Mouse (Mus musculus) left cerebral cortex, adult 6 months (tissue): Measurements from ENCODE around the gene Zfp219. TPM values are rescaled to one million over a fixed set of nuclear protein-coding genes. Genes with fewer than 3 reads are reported as not detected.

Experiments
- long read RNA-seq, 2 experiments: library from polyadenylated mRNA; unstranded; transcript quantifications; one replicate each; pipeline ENCODE4 v2.0.0; 2019 to 2020
- polyA plus RNA-seq: library from polyadenylated mRNA; unstranded; fragments of <200 nt; fragmentation: Nextera tagmentation; gene quantifications from 2 replicates; pipeline ENCODE4 v1.2.3, GENCODE M21; 2021

Gene Zfp219
- 5.8 and 8.6 TPM in 2 replicates for polyA plus RNA-seq
- long read RNA-seq, experiment 1, transcript Zfp219-212 (4 exons, 2,812 nt), result minor isoform, 5 of 85 reads
- long read RNA-seq, experiment 1, transcript Zfp219-204 (5 exons, 2,804 nt), result major isoform, 11 of 85 reads
- long read RNA-seq, experiment 1, transcript Zfp219-201 (5 exons, 2,933 nt), result minor isoform, 10 of 85 reads
- long read RNA-seq, experiment 1, partial matches to known transcripts, result 30 of 85 reads
- long read RNA-seq, experiment 1, other reads (novel, unspliced or antisense), result 29 of 85 reads
- long read RNA-seq, experiment 2, partial matches to known transcripts, result 6 of 17 reads
- long read RNA-seq, experiment 2, other reads (novel, unspliced or antisense), result 10 of 17 reads

GRCm38 (mm10) chr14:52020486-52021137, at the start of gene Zfp219:
Zfp219 (minus strand) TSS chr14:52020733.

GRCm38 (mm10) chr14:52042359-52042758, 21.8 kb upstream of the Zfp219 start, which contains the start of gene Olfr221:
Olfr221 (minus strand) TSS chr14:52042459.

GRCm38 (mm10) chr14:52015445-52016100, 5.0 kb downstream of the Zfp219 start, which contains the start of gene Tmem253:
Tmem253 (plus strand) TSS chr14:52015658.

GRCm38 (mm10) chr14:51984247-51985231, 36.0 kb downstream of the Zfp219 start, which contains the start of gene Arhgef40:
Arhgef40 (plus strand) TSS chr14:51984719.

Other genes starting within 250 kb of the Zfp219 start
- not detected in 2 replicates for gene Ang4, start 247.1 kb downstream of the Zfp219 start, polyA plus RNA-seq
- not detected in 2 replicates for gene AY358078, start 220.7 kb downstream of the Zfp219 start, polyA plus RNA-seq
- gene Ear6, start 167.0 kb downstream of the Zfp219 start, polyA plus RNA-seq, result not detected in 2 replicates
- 11.6 and 23.7 TPM in 2 replicates for gene Mettl17, start 135.9 kb downstream of the Zfp219 start, polyA plus RNA-seq
- gene Slc39a2, start 127.8 kb downstream of the Zfp219 start, polyA plus RNA-seq, result 0.20 and 0.21 TPM in 2 replicates
- 801 and 919 TPM in 2 replicates for gene Ndrg2, start 106.6 kb downstream of the Zfp219 start, polyA plus RNA-seq
- not detected in 2 replicates for gene Tppp2, start 102.3 kb downstream of the Zfp219 start, polyA plus RNA-seq
- gene Rnase13, start 98.0 kb downstream of the Zfp219 start, polyA plus RNA-seq, result 0.10 TPM in 1 of 2 replicates, not detected in the other
- 21.2 and 21.3 TPM in 2 replicates for gene Arhgef40, start 36.0 kb downstream of the Zfp219 start, polyA plus RNA-seq
- gene Tmem253, start 5.1 kb downstream of the Zfp219 start, polyA plus RNA-seq, result 0.09 TPM in 1 of 2 replicates, not detected in the other
- gene Olfr221, start 21.7 kb upstream of the Zfp219 start, polyA plus RNA-seq, result not detected in 2 replicates
- gene Hnrnpc, start 83.3 kb upstream of the Zfp219 start, polyA plus RNA-seq, result 110 and 146 TPM in 2 replicates
- gene Rpgrip1, start 90.0 kb upstream of the Zfp219 start, polyA plus RNA-seq, result 71.6 and 108 TPM in 2 replicates
- 14.4 and 21.5 TPM in 2 replicates for gene Supt16, start 176.7 kb upstream of the Zfp219 start, polyA plus RNA-seq
- 2.4 and 8.0 TPM in 2 replicates for gene Chd8, start 237.0 kb upstream of the Zfp219 start, polyA plus RNA-seq